Mouse (Mus musculus): ENCODE measurements at regions not wholly inside any gene's neighbourhood (a gene's known extent, or its start where the extent isn't known, plus 50 kb on each side); places are given as distances from the start of the nearest gene placed in this dataset.

GRCm38 (mm10) chr16:82133955-82134665 lies 694.1 kb upstream of the Gm21833 start:
- peak; percentile 2 to 15 for DNase-seq (ENCODE audit: low spot score in 2 of 2)

- DNase-seq (ENCODE audit: low spot score in 2 of 2): peak in 1 of 2 experiments; percentile 3
Observed at GRCm38 (mm10) chr16:82135255-82135654, 692.9 kb upstream of the Gm21833 start.

GRCm38 (mm10) chr16:82182797-82183196 lies 645.4 kb upstream of the Gm21833 start:
- no peak for DNase-seq (ENCODE audit: low spot score in 2 of 2)

- DNase-seq (ENCODE audit: low spot score in 2 of 2): no peak
Observed at GRCm38 (mm10) chr16:82232916-82233315, 595.3 kb upstream of the Gm21833 start.

- DNase-seq (ENCODE audit: low spot score in 2 of 2): no peak
Observed at GRCm38 (mm10) chr16:82243851-82244250, 584.3 kb upstream of the Gm21833 start.
